ENCODE assay signal across 8 mouse cellular contexts in genomic region chr10:71422047-71423037, GRCm38 (mm10).
DNase-seq lines count a peak whose midpoint lies in the region; ATAC-seq and TF ChIP-seq lines count a peak whose summit lies in the region.

No protein-coding gene starts in this region.

- H3K27ac ChIP-seq in kidney, postnatal 0 days = no peak overlapping the region
- no peak overlapping the region for H3K27ac ChIP-seq in liver, embryonic 11.5 days (ENCODE audit: low read depth, low read length)
- H3K27ac ChIP-seq in neural tube, embryonic 14.5 days (ENCODE audit: low read depth, low read length) = no peak overlapping the region

- H3K9ac ChIP-seq in kidney, postnatal 0 days (ENCODE audit: low read depth, low read length) = no peak overlapping the region
- H3K9ac ChIP-seq in liver, embryonic 11.5 days (ENCODE audit: low read depth, low read length) = no peak overlapping the region
- no peak overlapping the region for H3K9ac ChIP-seq in neural tube, embryonic 14.5 days (replicated peaks; ENCODE audit: low read depth, low read length)

- peak; percentile 17 for DNase-seq in ovary, postnatal 10 days (ENCODE audit: low spot score)
- no peak for DNase-seq in ovary, adult 18-20 months (ENCODE audit: low spot score)
- peak; percentile 81 for DNase-seq in forelimb bud, embryonic 11.5 days (ENCODE audit: low read depth, low spot score)
- peak; percentile 73 for DNase-seq in kidney, postnatal 0 days (ENCODE audit: low spot score)
- DNase-seq in liver, embryonic 11.5 days (ENCODE audit: low spot score) = peak; percentile 50
- DNase-seq in thymus, postnatal 25 days = peak; percentile 38

- peak; percentile 31; the same call in 1 of the 2 replicates for ATAC-seq in cerebellum, adult (ENCODE audit: insufficient number of reproducible peaks, low FRiP score, low TSS enrichment)
- no peak for ATAC-seq in kidney, postnatal 0 days (replicated peaks; ENCODE audit: low FRiP score, low read depth)
- no peak for ATAC-seq in liver, embryonic 11.5 days (replicated peaks; ENCODE audit: low FRiP score)
- peak; percentile 72 for ATAC-seq in neural tube, embryonic 14.5 days (ENCODE audit: low read depth)

- H3K27me3 ChIP-seq in kidney, postnatal 0 days (ENCODE audit: insufficient read depth, low read length) = no peaks in the 10 kb centered on the region
- H3K27me3 ChIP-seq in liver, embryonic 11.5 days (replicated peaks; ENCODE audit: control insufficient read depth, insufficient read depth, low read length) = no peaks in the 10 kb centered on the region
- H3K27me3 ChIP-seq in neural tube, embryonic 14.5 days (ENCODE audit: control insufficient read depth, insufficient read depth, low read length) = no peaks in the 10 kb centered on the region

- H3K9me3 ChIP-seq in kidney, postnatal 0 days (replicated peaks; ENCODE audit: low read length) = no peaks in the 10 kb centered on the region
- no peaks in the 10 kb centered on the region for H3K9me3 ChIP-seq in liver, embryonic 11.5 days (ENCODE audit: control insufficient read depth, low read length)
- H3K9me3 ChIP-seq in neural tube, embryonic 14.5 days (ENCODE audit: control insufficient read depth, low read length) = no peaks in the 10 kb centered on the region

- peak; percentile 88 for TF ChIP-seq CTCF in kidney, postnatal 0 days (IDR thresholded peaks at IDR 0.05; ENCODE audit: low read depth)

- no peak overlapping the region for H3K4me2 ChIP-seq in kidney, postnatal 0 days (ENCODE audit: low read length)
- H3K4me2 ChIP-seq in liver, embryonic 11.5 days = no peak overlapping the region
- H3K4me2 ChIP-seq in neural tube, embryonic 14.5 days (ENCODE audit: low read depth, low read length) = no peak overlapping the region

- WGBS in kidney, postnatal 0 days = 40% methylated on average over 14 of the region's 14 CpGs
- 37% methylated on average over 14 of the region's 14 CpGs for WGBS in liver, embryonic 11.5 days
- WGBS in neural tube, embryonic 14.5 days = 40% methylated on average over 14 of the region's 14 CpGs

- H3K36me3 ChIP-seq in kidney, postnatal 0 days (ENCODE audit: insufficient read depth, low read length) = no peaks in the 10 kb centered on the region
- H3K36me3 ChIP-seq in liver, embryonic 11.5 days (ENCODE audit: control insufficient read depth, insufficient read depth, low read length) = no peaks in the 10 kb centered on the region
- no peaks in the 10 kb centered on the region for H3K36me3 ChIP-seq in neural tube, embryonic 14.5 days (ENCODE audit: control insufficient read depth, insufficient read depth, low read length)

- no peak overlapping the region for H3K4me3 ChIP-seq in kidney, postnatal 0 days (replicated peaks; ENCODE audit: low read depth, low read length)
- no peak overlapping the region for H3K4me3 ChIP-seq in liver, embryonic 11.5 days (ENCODE audit: low read depth, low read length)
- no peak overlapping the region for H3K4me3 ChIP-seq in neural tube, embryonic 14.5 days (ENCODE audit: low read depth, low read length)

- no peaks in the 10 kb centered on the region for H3K4me1 ChIP-seq in kidney, postnatal 0 days (replicated peaks; ENCODE audit: insufficient read depth, low read length)
- no peaks in the 10 kb centered on the region for H3K4me1 ChIP-seq in liver, embryonic 11.5 days (replicated peaks; ENCODE audit: control insufficient read depth, insufficient read depth, low read length)
- H3K4me1 ChIP-seq in neural tube, embryonic 14.5 days (ENCODE audit: control insufficient read depth, insufficient read depth, low read length) = no peaks in the 10 kb centered on the region

Comparison
In these comparisons a context has a peak if more than half of its experiments do, and no peak if none do; other contexts are left out.
1. ATAC-seq: peak in cerebellum, adult (single experiment) and neural tube, embryonic 14.5 days (single experiment); none in kidney, postnatal 0 days (single experiment) and liver, embryonic 11.5 days (single experiment).